Mouse (Mus musculus) ZHBTc4 (cell line): ENCODE data around the gene Gm7954.
"Not testable (repeated sequence)": the region's sequence is repeated elsewhere in the genome, so short reads cannot be mapped to it uniquely, and the experiment has no call there.

Experiments
- DNase-seq: peaks from one replicate; pipeline ENCODE4 v3.0.0-alpha.2; 2011; ENCODE audit warnings: low read depth, low spot score

Gene Gm7954

GRCm38 (mm10) chr14:41453418-41453817 lies at the start of gene Gm7954:
Gene Gm7954 (minus strand): TSS chr14:41453518.
- not testable (repeated sequence) for DNase-seq

GRCm38 (mm10) chr14:41489385-41489784 lies 36.1 kb upstream of the Gm7954 start, which contains the start of gene Gm3486:
Gene Gm3486 (minus strand): TSS chr14:41489485.
- DNase-seq = not testable (repeated sequence)

GRCm38 (mm10) chr14:41425393-41426075 lies 27.8 kb downstream of the Gm7954 start:
- peak; percentile 77 for DNase-seq

GRCm38 (mm10) chr14:41424694-41425093 lies 28.6 kb downstream of the Gm7954 start:
- peak; percentile 7 for DNase-seq

DNA sequence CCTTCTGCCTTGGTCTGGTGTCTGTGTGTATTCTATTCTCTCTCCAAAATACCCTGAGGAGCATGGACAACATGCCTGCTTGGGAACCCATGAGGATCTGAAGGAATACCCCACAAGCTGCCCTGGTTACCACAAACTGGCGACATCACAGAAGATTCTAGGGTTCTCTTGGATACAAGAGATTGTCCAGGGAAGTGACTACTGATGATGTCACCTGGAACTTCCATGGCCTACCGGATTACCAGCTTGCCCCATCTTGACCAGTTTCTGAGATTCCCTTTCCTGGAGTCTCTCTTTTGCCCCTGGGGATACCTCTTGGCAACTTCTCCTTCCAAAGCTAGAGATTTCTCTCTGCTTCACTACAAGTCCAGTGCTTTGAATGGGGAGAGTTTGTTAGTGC lies 45.1 kb downstream of the Gm7954 start, which contains the start of gene Gm6482:
Gene Gm6482, minus strand, starts transcription at position 101 of the 400 bp plus-strand sequence.
- DNase-seq = not testable (repeated sequence)
